Mouse (Mus musculus) ES-E14 (cell line): ENCODE measurements at regions not wholly inside any gene's neighbourhood (a gene's known extent, or its start where the extent isn't known, plus 50 kb on each side); places are given as distances from the start of the nearest gene placed in this dataset.

Source experiments
- CHD2 ChIP-seq: IDR thresholded peaks from 2 replicates; pipeline ENCODE4 v1.6.1; 2014; ENCODE audit warnings: mild to moderate bottlenecking, low read depth, low read length, inconsistent platforms
- MAFK ChIP-seq: IDR thresholded peaks from 2 replicates; pipeline ENCODE4 v1.6.1; 2014; ENCODE audit warnings: mild to moderate bottlenecking, low read depth, low read length, inconsistent platforms; ENCODE audit not compliant: insufficient read depth
- ZC3H11A ChIP-seq: IDR thresholded peaks from 2 replicates; pipeline ENCODE4 v1.6.1; 2012; ENCODE audit warnings: low read depth, mild to moderate bottlenecking, inconsistent platforms, low read length, borderline replicate concordance
- ZNF384 ChIP-seq: IDR thresholded peaks from 2 replicates; pipeline ENCODE4 v1.6.1; 2012; ENCODE audit warnings: low read depth, low read length, inconsistent platforms

DNA sequence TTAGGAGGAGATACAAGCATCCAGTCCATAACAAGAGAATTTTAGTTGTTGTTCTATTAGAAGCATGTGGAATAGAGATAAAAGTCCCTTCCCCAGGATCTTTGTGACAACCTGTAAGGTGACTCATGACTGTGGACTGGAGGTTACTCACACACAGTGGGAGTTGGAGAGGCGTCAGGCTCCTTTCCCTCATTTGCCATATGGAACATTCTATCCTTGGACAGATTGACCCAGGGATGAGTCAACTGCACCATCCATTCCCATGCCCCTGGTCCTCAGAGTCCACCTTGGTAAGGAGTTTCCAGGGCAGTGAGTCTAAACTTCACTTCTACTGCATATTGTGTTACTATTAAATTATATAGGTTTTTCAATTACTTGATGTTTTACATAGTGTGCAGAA is 444.9 kb upstream of the Mon1b start:
- TF ChIP-seq CHD2 (no peak), ZC3H11A (no peak), MAFK (no peak), ZNF384 (no peak)
